Mouse (Mus musculus) cortical plate, adult 2 months (tissue): Measurements from ENCODE around the gene Fam216a.

Source experiments
- CTCF ChIP-seq: fragments of 200-500 bp; IDR thresholded peaks from 2 replicates; pipeline ENCODE4 v1.5.1; 2011; ENCODE audit warnings: mild to moderate bottlenecking, control low read depth, low read length; ENCODE audit not compliant: insufficient read depth; ENCODE audit errors: extremely low read depth
- POLR2A ChIP-seq: fragments of 200-500 bp; IDR thresholded peaks from 2 replicates; pipeline ENCODE4 v1.6.1; 2011; ENCODE audit warnings: mild to moderate bottlenecking, low read length, control low read depth; ENCODE audit not compliant: insufficient read depth; ENCODE audit errors: extremely low read depth

GRCm38 (mm10) chr5:122396791-122397190, 24.6 kb upstream of the Fam216a start:
- TF ChIP-seq POLR2A: no peak
- TF ChIP-seq CTCF: no peak
